Mouse (Mus musculus) kidney, adult 11 months (tissue): ENCODE data around the gene Efhd2.

Source experiments
- DNase-seq: peaks from one replicate; pipeline ENCODE4 v3.0.0; 2022

Gene Efhd2

GRCm38 (mm10) chr4:141874601-141875460 lies at the start of gene Efhd2:
Gene Efhd2, minus strand, starts transcription at chr4:141874920.
- peak; percentile 70 for DNase-seq

- no peak for DNase-seq
These were observed 49.2 kb upstream of the Efhd2 start for GRCm38 (mm10) chr4:141923961-141924360.

GRCm38 (mm10) chr4:141920391-141920790 lies 45.7 kb upstream of the Efhd2 start:
- no peak for DNase-seq

- DNase-seq, result no peak
These were observed 43.2 kb upstream of the Efhd2 start for GRCm38 (mm10) chr4:141917735-141918419.

GRCm38 (mm10) chr4:141914040-141914439 lies 39.3 kb upstream of the Efhd2 start:
- peak; percentile 23 for DNase-seq

- DNase-seq, result peak; percentile 23
These were observed 38.7 kb upstream of the Efhd2 start for GRCm38 (mm10) chr4:141913201-141913993.

GRCm38 (mm10) chr4:141904710-141905109 lies 30.0 kb upstream of the Efhd2 start:
- no peak for DNase-seq

- no peak for DNase-seq
These were observed 27.7 kb upstream of the Efhd2 start for GRCm38 (mm10) chr4:141902479-141902858.

GRCm38 (mm10) chr4:141901711-141902478 lies 27.2 kb upstream of the Efhd2 start:
- DNase-seq, result no peak

GRCm38 (mm10) chr4:141900421-141900820 lies 25.7 kb upstream of the Efhd2 start:
- no peak for DNase-seq

GRCm38 (mm10) chr4:141899936-141900335 lies 25.2 kb upstream of the Efhd2 start:
- no peak for DNase-seq

GRCm38 (mm10) chr4:141898905-141899304 lies 24.2 kb upstream of the Efhd2 start:
- no peak for DNase-seq

GRCm38 (mm10) chr4:141897838-141898237 lies 23.1 kb upstream of the Efhd2 start:
- no peak for DNase-seq

- DNase-seq, result no peak
These were observed 22.5 kb upstream of the Efhd2 start for GRCm38 (mm10) chr4:141897225-141897624.

GRCm38 (mm10) chr4:141895772-141896171 lies 21.1 kb upstream of the Efhd2 start:
- DNase-seq, result no peak

GRCm38 (mm10) chr4:141893157-141893784 lies 18.6 kb upstream of the Efhd2 start:
- no peak for DNase-seq

- DNase-seq, result no peak
These were observed 11.8 kb upstream of the Efhd2 start for GRCm38 (mm10) chr4:141886385-141886968.

- no peak for DNase-seq
These were observed 10.7 kb upstream of the Efhd2 start for GRCm38 (mm10) chr4:141885451-141885850.

- no peak for DNase-seq
These were observed 8.1 kb upstream of the Efhd2 start for GRCm38 (mm10) chr4:141882858-141883257.

GRCm38 (mm10) chr4:141881950-141882349 lies 7.2 kb upstream of the Efhd2 start:
- DNase-seq, result no peak

GRCm38 (mm10) chr4:141881289-141881914 lies 6.7 kb upstream of the Efhd2 start:
- DNase-seq, result no peak
